Mouse (Mus musculus) neural tube, embryonic 11.5 days (tissue): ENCODE data around the gene Gtf3c2. TPM values are rescaled to one million over a fixed set of nuclear protein-coding genes. Genes with fewer than 3 reads are reported as not detected.

Experiments used
- ATAC-seq: fragments of 200-750 bp; cut with Nextera tagmentation; 2 replicates; pipeline ENCODE4 v1.8.0; 2017; ENCODE audit warnings: moderate number of reproducible peaks, mild to moderate bottlenecking, moderate TSS enrichment, moderate library complexity; ENCODE audit not compliant: insufficient read depth, low FRiP score, low TSS enrichment
- DNase-seq: peaks from one replicate; pipeline ENCODE4 v3.0.0-alpha.2; 2015; ENCODE audit warnings: low spot score
- H3K27ac ChIP-seq: fragments of 300-500 bp; sonication (generic); 2 replicates; pipeline ENCODE4 v1.5.1; 2014; ENCODE audit warnings: low read depth, mild to moderate bottlenecking, low read length
- H3K27me3 ChIP-seq: fragments of 300-500 bp; sonication (generic); 2 replicates; pipeline ENCODE4 v1.6.1; 2014; ENCODE audit warnings: mild to moderate bottlenecking, low read length, mixed read lengths; ENCODE audit not compliant: control insufficient read depth, insufficient read depth
- H3K36me3 ChIP-seq: fragments of 300-500 bp; sonication (generic); 2 replicates; pipeline ENCODE4 v1.6.1; 2014; ENCODE audit warnings: mild to moderate bottlenecking, low read length, moderate library complexity, mixed read lengths; ENCODE audit not compliant: control insufficient read depth, insufficient read depth
- H3K4me1 ChIP-seq: fragments of 300-500 bp; sonication (generic); 2 replicates; pipeline ENCODE4 v1.6.1; 2014; ENCODE audit warnings: low read length, mixed read lengths; ENCODE audit not compliant: control insufficient read depth, insufficient read depth
- H3K4me2 ChIP-seq: fragments of 300-500 bp; sonication (generic); 2 replicates; pipeline ENCODE4 v1.6.1; 2014; ENCODE audit warnings: low read depth, mild to moderate bottlenecking, moderate library complexity
- H3K4me3 ChIP-seq: fragments of 300-500 bp; sonication (generic); 2 replicates; pipeline ENCODE4 v1.5.1; 2014; ENCODE audit warnings: low read depth, low read length
- H3K9ac ChIP-seq: fragments of 300-500 bp; sonication (generic); 2 replicates; pipeline ENCODE4 v1.6.1; 2014; ENCODE audit warnings: mild to moderate bottlenecking, low read length
- H3K9me3 ChIP-seq: fragments of 300-500 bp; sonication (generic); 2 replicates; pipeline ENCODE4 v1.6.1; 2016; ENCODE audit warnings: low read length; ENCODE audit not compliant: control insufficient read depth
- WGBS: fragments of 180-500 bp; shearing (Covaris S2); extraction: QIAGEN DNeasy Blood & Tissue Kit; methylation state at CpG from one replicate; pipeline ENCODE4 v1.1.7; 2014; 5-methylcytosine and 5-hydroxymethylcytosine counted together
- polyA plus RNA-seq: library from polyadenylated mRNA; unstranded; fragments of >200 nt; fragmentation: Nextera tagmentation; extraction: Ambion mirVana; gene quantifications from 2 replicates; pipeline ENCODE4 v1.2.1, GENCODE M21; 2014

Gene Gtf3c2
- polyA plus RNA-seq, 1 experiment from 2014 or later: 89.0 TPM

DNA sequence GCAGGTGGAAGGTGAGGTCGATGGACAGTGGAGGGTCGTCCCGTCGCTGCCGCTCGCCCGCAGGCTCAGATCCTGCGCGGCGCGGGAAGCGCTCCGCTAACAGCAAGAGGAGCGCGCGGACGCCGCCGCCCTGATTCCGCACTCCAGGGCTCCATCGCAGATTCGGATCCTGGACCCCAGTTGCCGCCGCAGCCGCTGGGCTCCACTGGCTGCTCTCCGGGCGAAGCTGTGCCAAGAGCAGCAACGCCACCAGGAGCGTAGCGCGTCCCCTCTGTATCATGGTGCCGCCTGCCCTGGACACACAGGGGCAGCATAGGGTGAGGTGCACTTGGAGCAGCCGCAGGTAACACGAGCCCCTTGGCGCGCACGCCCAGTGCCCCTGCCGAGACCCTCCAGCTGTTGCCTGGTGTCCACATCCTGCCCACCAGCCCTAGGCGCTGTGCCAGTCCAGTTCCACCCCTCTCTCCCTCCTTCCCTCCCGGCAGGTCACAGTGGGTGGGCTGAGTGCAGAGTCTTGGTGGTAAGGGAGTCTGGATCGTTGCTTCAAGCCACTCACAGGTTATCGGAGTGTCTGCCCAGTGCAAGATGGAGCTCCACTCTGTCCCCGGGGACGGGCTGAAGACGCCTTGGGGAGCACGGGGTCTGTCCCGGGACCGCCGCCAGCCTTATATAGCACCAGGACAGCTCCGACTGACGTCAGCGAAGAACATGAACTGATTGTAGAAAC, 41.5 kb downstream of the Gtf3c2 start, which contains the start of gene Ucn:
TSS of gene Ucn (minus strand) at position 589 of the 727 bp plus-strand sequence.
- no peaks in the 10 kb centered on the region for H3K9me3 ChIP-seq
- peak within 1 kb of the TSS; percentile 35 for H3K4me2 ChIP-seq
- 0 out of 2 replicates have a peak, but pooled peaks cover 6% of the 10 kb centered on the region for H3K4me1 ChIP-seq
- H3K9ac ChIP-seq: no peak within 1 kb of the TSS
- DNase-seq: peak; percentile 20
- 2% methylated on average over 52 of the region's 52 CpGs for WGBS
- no peaks in the 10 kb centered on the region for H3K36me3 ChIP-seq
- peak within 1 kb of the TSS; percentile 11 for H3K4me3 ChIP-seq
- peaks cover 55% of the 10 kb centered on the region for H3K27me3 ChIP-seq
- H3K27ac ChIP-seq: no peak within 1 kb of the TSS
- ATAC-seq: no peak

DNA sequence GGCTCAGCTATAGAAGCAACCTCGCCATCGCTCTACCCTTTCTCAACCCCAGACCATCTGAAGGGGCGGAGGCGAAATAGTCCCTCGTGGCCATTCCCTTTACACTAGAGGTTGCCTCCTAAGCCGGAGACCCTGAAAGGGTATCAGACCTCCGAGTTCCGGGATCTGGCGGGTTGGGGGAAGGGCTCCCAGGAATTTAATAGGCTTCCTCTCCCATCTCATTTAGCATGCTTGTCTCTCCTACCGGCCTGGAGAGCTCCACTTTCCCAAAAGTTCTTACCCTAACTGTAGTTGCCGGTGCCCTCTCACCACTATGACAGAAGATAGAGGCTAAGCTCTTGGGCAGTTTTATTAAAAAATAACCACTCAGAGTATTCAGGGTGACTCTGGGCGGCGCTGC, 42.3 kb downstream of the Gtf3c2 start:
- 0 out of 2 replicates have a peak, but pooled peaks cover 6% of the 10 kb centered on the region for H3K4me1 ChIP-seq
- no peaks in the 10 kb centered on the region for H3K9me3 ChIP-seq
- WGBS: under 1% methylated on average over 13 of the region's 13 CpGs
- no peak overlapping the region for H3K9ac ChIP-seq
- DNase-seq (no peak), ATAC-seq (no peak)
- H3K4me2 ChIP-seq: peak overlapping the region; percentile 35
- H3K4me3 ChIP-seq: peak overlapping the region; percentile 11
- no peak overlapping the region for H3K27ac ChIP-seq
- no peaks in the 10 kb centered on the region for H3K36me3 ChIP-seq
- H3K27me3 ChIP-seq: peaks cover 55% of the 10 kb centered on the region

DNA sequence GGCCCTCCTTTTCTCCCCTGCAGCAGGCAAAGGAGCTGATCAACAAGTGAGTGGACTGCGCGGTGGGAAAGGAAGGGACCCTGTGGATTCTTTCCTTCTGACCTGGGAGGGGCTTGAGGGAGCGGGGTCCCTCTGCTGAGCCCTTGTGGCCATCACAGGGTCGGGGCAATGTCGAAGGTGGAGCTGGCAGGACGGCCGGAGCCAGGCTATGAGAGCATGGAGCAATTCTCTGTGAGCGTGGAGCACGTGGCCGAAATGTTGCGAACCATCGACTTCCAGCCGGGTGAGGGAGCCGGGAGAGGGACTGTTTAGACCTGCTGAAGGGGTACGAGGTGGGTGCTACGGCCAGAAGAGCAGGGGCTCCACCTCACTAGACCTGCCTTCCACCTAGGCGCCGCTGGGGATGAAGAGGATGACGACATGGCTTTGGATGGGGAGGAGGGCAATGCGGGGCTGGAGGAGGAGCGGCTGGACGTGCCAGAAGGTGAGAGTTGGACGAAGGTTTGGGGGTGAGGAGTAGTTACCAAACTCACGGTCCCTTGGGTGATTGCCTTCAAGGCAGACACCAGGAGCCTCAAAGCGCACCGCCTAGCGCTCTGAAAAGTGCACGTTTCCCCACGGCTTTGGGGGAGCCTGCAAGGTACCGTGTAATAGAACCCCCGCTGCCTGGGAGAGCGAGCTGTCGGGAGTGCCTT, 43.1 kb downstream of the Gtf3c2 start:
- WGBS: under 1% methylated on average over 33 of the region's 33 CpGs
- H3K4me1 ChIP-seq: 0 out of 2 replicates have a peak, but pooled peaks cover 6% of the 10 kb centered on the region
- H3K4me2 ChIP-seq: no peak overlapping the region; the same call in 1 of the 2 replicates
- H3K9me3 ChIP-seq: no peaks in the 10 kb centered on the region
- no peaks in the 10 kb centered on the region for H3K36me3 ChIP-seq
- H3K27ac ChIP-seq: no peak overlapping the region
- peaks cover 55% of the 10 kb centered on the region for H3K27me3 ChIP-seq
- ATAC-seq (no peak), DNase-seq (no peak)
- H3K9ac ChIP-seq: no peak overlapping the region
- no peak overlapping the region for H3K4me3 ChIP-seq

DNA sequence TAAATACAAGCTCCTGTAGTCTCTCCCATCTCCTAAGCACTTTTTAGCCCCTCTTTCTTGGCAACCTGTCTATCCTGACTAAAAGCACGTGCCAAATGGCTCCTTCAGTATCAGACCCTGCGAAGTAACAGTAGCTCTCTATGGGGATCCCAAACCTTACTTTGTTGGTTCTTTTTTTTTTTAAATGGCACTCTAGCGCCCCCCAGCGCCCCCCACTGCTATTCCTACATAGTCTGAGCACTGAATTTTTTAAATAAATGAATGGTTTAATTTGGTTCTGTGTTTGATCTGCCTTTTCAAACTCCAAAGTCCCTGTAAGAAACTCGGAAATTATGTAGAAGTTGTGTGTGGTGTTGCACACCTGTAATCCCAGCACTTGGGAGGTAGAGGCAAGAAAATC, 53.9 kb downstream of the Gtf3c2 start:
- Histone ChIP-seq H3K9me3 (no peaks in the 10 kb centered on the region), H3K4me3 (no peak overlapping the region), H3K9ac (no peak overlapping the region), H3K36me3 (no peaks in the 10 kb centered on the region), H3K4me1 (no peaks in the 10 kb centered on the region), H3K27ac (no peak overlapping the region), H3K27me3 (no peaks in the 10 kb centered on the region), H3K4me2 (no peak overlapping the region)
- whole genome bisulfite sequencing: 36% methylated on average over 5 of the region's 5 CpGs
- no peak for DNase-seq
- ATAC-seq: no peak

DNA sequence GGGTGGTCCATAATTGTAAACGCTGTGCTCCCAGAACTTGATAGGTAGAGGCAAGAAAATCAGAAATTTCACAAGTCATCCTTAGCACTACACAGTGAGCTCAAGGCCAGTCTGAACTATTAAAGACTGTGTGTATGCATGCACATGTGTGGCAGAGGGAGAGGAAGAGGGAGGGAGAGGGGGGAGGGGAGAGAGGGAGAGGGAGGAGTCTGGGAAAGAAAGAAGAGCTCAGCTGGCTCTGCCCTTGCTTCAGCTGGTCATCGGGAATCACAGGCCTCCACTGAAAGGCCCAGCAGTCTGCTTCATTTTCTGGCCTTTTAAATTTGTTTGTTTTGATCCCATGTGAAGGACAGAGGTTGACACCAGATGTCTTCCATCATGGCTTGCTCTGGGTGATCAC, 56.5 kb downstream of the Gtf3c2 start:
- no peak overlapping the region for H3K27ac ChIP-seq
- DNase-seq: no peak

DNA sequence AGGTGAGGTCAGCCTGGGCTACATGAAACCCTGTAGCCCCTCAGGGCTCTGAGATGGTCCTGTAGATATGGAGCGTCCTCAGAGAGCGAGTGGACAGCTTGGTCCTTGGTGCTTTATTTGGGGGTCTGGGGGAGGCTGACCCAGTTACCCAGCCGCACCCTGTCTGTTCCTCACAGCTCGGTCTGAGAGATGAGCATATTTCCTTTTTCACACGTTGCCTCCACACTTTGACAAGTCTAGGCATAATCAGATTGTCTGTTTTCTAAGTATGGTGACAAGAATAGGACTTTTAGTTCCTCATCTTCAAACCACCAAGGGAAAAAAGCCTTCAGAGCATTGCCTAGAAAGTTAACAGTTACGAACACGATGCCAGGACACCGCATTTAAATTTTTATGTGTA, 58.8 kb downstream of the Gtf3c2 start:
- H3K27ac ChIP-seq: no peak overlapping the region
- H3K4me2 ChIP-seq: no peak overlapping the region
- no peaks in the 10 kb centered on the region for H3K36me3 ChIP-seq
- no peaks in the 10 kb centered on the region for H3K4me1 ChIP-seq
- ATAC-seq: no peak
- 89% methylated on average over 8 of the region's 8 CpGs for WGBS
- no peak overlapping the region for H3K9ac ChIP-seq
- no peaks in the 10 kb centered on the region for H3K9me3 ChIP-seq
- H3K27me3 ChIP-seq: no peaks in the 10 kb centered on the region
- no peak for DNase-seq
- H3K4me3 ChIP-seq: no peak overlapping the region

More for the DNA sequence above, 56.5 kb downstream of the Gtf3c2 start:
- no peaks in the 10 kb centered on the region for H3K9me3 ChIP-seq
- H3K4me3 ChIP-seq: no peak overlapping the region
- H3K9ac ChIP-seq: no peak overlapping the region
- no peaks in the 10 kb centered on the region for H3K4me1 ChIP-seq
- no peak overlapping the region for H3K4me2 ChIP-seq
- H3K36me3 ChIP-seq: no peaks in the 10 kb centered on the region
- no peak for ATAC-seq
- 53% methylated on average over 2 of the region's 2 CpGs for WGBS
- no peaks in the 10 kb centered on the region for H3K27me3 ChIP-seq

DNA sequence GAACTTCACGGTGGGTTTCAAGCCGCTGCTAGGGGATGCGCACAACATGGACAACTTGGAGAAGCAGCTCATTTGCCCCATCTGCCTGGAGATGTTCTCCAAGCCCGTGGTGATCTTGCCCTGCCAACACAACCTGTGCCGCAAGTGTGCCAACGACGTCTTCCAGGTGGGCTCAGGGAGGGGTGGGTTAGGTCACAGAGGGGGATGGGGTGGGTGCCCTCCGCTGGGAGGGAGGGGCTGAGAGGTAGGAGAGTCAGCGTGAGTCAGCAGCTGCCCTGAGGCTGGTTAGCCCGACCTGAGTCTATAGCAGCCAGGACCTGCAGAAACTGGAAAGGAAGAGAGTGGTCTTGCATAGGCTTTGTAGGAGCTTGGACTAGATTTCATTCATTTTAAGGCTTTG, 63.0 kb downstream of the Gtf3c2 start:
- WGBS: 32% methylated on average over 10 of the region's 10 CpGs

DNA sequence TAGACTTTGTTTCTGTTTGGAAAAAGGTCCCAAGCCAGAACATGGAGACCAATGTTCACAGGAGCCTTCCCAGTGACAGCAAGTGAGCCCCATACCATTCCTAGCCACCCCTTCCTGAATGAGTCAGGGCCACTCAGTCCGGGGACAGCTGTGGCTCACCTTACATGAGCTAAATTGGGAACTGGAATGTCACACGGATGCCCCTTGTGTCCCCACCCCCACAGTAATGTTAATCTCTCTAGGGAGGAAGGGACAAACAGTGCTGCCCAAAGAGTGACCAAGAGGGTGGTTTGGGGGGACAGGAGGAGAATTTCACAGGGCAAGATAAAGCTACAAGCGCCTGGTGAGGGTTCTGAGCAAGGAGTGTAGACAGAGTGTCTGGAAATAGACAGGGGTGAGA, 63.6 kb downstream of the Gtf3c2 start, which contains the start of gene Trim54:
TSS of gene Trim54 (plus strand) at position 359 of the 400 bp plus-strand sequence.
- Histone ChIP-seq H3K9me3 (no peaks in the 10 kb centered on the region), H3K4me1 (no peaks in the 10 kb centered on the region), H3K4me2 (no peak within 1 kb of the TSS), H3K36me3 (no peaks in the 10 kb centered on the region), H3K27me3 (no peaks in the 10 kb centered on the region), H3K4me3 (no peak within 1 kb of the TSS), H3K27ac (no peak within 1 kb of the TSS), H3K9ac (no peak within 1 kb of the TSS)
- DNase-seq (no peak), ATAC-seq (no peak)
- WGBS: 39% methylated on average over 3 of the region's 3 CpGs

More for the DNA sequence above, 63.0 kb downstream of the Gtf3c2 start:
- Histone ChIP-seq H3K4me2 (no peak overlapping the region), H3K27me3 (no peaks in the 10 kb centered on the region), H3K4me3 (no peak overlapping the region), H3K9ac (no peak overlapping the region), H3K27ac (no peak overlapping the region), H3K4me1 (no peaks in the 10 kb centered on the region), H3K9me3 (no peaks in the 10 kb centered on the region), H3K36me3 (no peaks in the 10 kb centered on the region)
- DNase-seq: no peak
- ATAC-seq: no peak
